Mouse (Mus musculus) embryonic fibroblast, embryonic 13.5 days (primary cell): ENCODE results near the gene Gm20896. TPM values are rescaled to one million over a fixed set of nuclear protein-coding genes. Genes with fewer than 3 reads are reported as not detected.
"Not testable (repeated sequence)": the region's sequence is repeated elsewhere in the genome, so short reads cannot be mapped to it uniquely, and the experiment has no call there.

Experiments used
- H3K27ac ChIP-seq: 2 replicates; pipeline ENCODE4 v1.5.1; 2012; ENCODE audit warnings: low read length, control low read depth, inconsistent platforms; ENCODE audit not compliant: insufficient read depth
- H3K4me1 ChIP-seq: 2 replicates; pipeline ENCODE4 v1.6.1; 2011; ENCODE audit warnings: low read length; ENCODE audit not compliant: control insufficient read depth, insufficient read depth
- H3K4me3 ChIP-seq: 2 replicates; pipeline ENCODE4 v1.5.1; 2011; ENCODE audit warnings: mild to moderate bottlenecking, control low read depth, low read length; ENCODE audit not compliant: insufficient read depth
- polyA plus RNA-seq: library from polyadenylated mRNA; stranded (reverse); fragments of >200 nt; gene quantifications from 2 replicates; pipeline ENCODE4 v1.2.4, GENCODE M21; 2011; ENCODE audit warnings: low read depth; ENCODE audit not compliant: missing spikeins, insufficient read length

The Gm20896 gene
- not detected in 2 replicates for polyA plus RNA-seq

GRCm38 (mm10) chrY:35921426-35921825 lies at the start of gene Gm20896:
TSS of gene Gm20896 (minus strand) at chrY:35921526.
- not testable (repeated sequence) for H3K4me3 ChIP-seq, H3K27ac ChIP-seq, H3K4me1 ChIP-seq
